Mouse (Mus musculus) myocyte (in vitro differentiated cells): ENCODE data around the gene Gstm6. TPM values are rescaled to one million over a fixed set of nuclear protein-coding genes. Genes with fewer than 3 reads are reported as not detected.
"Not testable (repeated sequence)": the region's sequence is repeated elsewhere in the genome, so short reads cannot be mapped to it uniquely, and the experiment has no call there.

Source experiments
- H3K27me3 ChIP-seq: one replicate; pipeline ENCODE4 v1.6.1; 2011; ENCODE audit not compliant: control insufficient read depth, insufficient read depth, insufficient read length
- H3K36me3 ChIP-seq: one replicate; pipeline ENCODE4 v1.6.1; 2011; ENCODE audit not compliant: control insufficient read depth, insufficient read depth
- H3K4me2 ChIP-seq: one replicate; pipeline ENCODE4 v1.6.1; 2011; ENCODE audit warnings: low read depth, control low read depth
- H3K4me3 ChIP-seq: one replicate; pipeline ENCODE4 v1.5.1; 2011; ENCODE audit warnings: mild to moderate bottlenecking, control low read depth, moderate library complexity
- H3K79me2 ChIP-seq: one replicate; pipeline ENCODE4 v1.6.1; 2011; ENCODE audit not compliant: control insufficient read depth, insufficient read depth
- H3ac ChIP-seq: one replicate; pipeline ENCODE4 v1.6.1; 2011; ENCODE audit not compliant: control insufficient read depth, insufficient read length
- CEBPB ChIP-seq: IDR thresholded peaks from 2 replicates; pipeline ENCODE4 v1.6.1; 2011; ENCODE audit warnings: mild to moderate bottlenecking, moderate library complexity; ENCODE audit not compliant: poor library complexity, insufficient read depth, severe bottlenecking
- E2F4 ChIP-seq: IDR thresholded peaks from one replicate; pipeline ENCODE4 v1.6.1; 2011; ENCODE audit warnings: mild to moderate bottlenecking, control low read depth, moderate library complexity; ENCODE audit not compliant: insufficient read depth
- MAX ChIP-seq: IDR thresholded peaks from one replicate; pipeline ENCODE4 v1.6.1; 2011; ENCODE audit warnings: low read depth, mild to moderate bottlenecking, control low read depth
- MYOD1 ChIP-seq, 3 experiments: IDR thresholded peaks; one replicate each; pipeline ENCODE4 v1.6.1; 2011; ENCODE audit warnings: control low read depth in 2 of 3, low read depth in 2 of 3, mild to moderate bottlenecking in 2 of 3, moderate library complexity in 1 of 3; ENCODE audit not compliant: insufficient read length in 2 of 3, control insufficient read depth in 1 of 3
- MYOG ChIP-seq, 3 experiments: IDR thresholded peaks; one replicate each; pipeline ENCODE4 v1.6.1; 2011; ENCODE audit warnings: control low read depth in 2 of 3, low read depth in 2 of 3, mild to moderate bottlenecking in 2 of 3; ENCODE audit not compliant: insufficient read length in 2 of 3, control insufficient read depth in 1 of 3, insufficient read depth in 1 of 3
- POLR2A ChIP-seq: IDR thresholded peaks from one replicate; pipeline ENCODE4 v1.6.1; 2011; ENCODE audit warnings: low read depth, mild to moderate bottlenecking, control low read depth, moderate library complexity; ENCODE audit not compliant: insufficient read length
- POLR2AphosphoS2 ChIP-seq: IDR thresholded peaks from one replicate; pipeline ENCODE4 v1.6.1; 2011; ENCODE audit warnings: low read depth, control low read depth; ENCODE audit not compliant: insufficient read length
- REST ChIP-seq: IDR thresholded peaks from one replicate; pipeline ENCODE4 v1.6.1; 2011; ENCODE audit warnings: mild to moderate bottlenecking, control low read depth, moderate library complexity; ENCODE audit not compliant: insufficient read depth, insufficient read length
- SRF ChIP-seq: IDR thresholded peaks from one replicate; pipeline ENCODE4 v1.6.1; 2011; ENCODE audit warnings: low read depth; ENCODE audit not compliant: control insufficient read depth, insufficient read length
- TCF12 ChIP-seq: IDR thresholded peaks from one replicate; pipeline ENCODE4 v1.6.1; 2011; ENCODE audit warnings: mild to moderate bottlenecking, control low read depth; ENCODE audit not compliant: poor library complexity, insufficient read depth, severe bottlenecking
- TCF3 ChIP-seq: IDR thresholded peaks from one replicate; pipeline ENCODE4 v1.6.1; 2011; ENCODE audit warnings: low read depth, control low read depth; ENCODE audit not compliant: insufficient read length
- USF1 ChIP-seq: IDR thresholded peaks from one replicate; pipeline ENCODE4 v1.6.1; 2011; ENCODE audit warnings: low read depth, mild to moderate bottlenecking, control low read depth, moderate library complexity
- polyA plus RNA-seq: library from polyadenylated mRNA; unstranded; fragments of >200 nt; fragmentation: generic; extraction: Trizol; gene quantifications from one replicate; pipeline ENCODE4 v1.2.1, GENCODE M21; 2012; ENCODE audit warnings: missing spikeins

The Gstm6 gene
- polyA plus RNA-seq, 1 experiment, result not detected

DNA sequence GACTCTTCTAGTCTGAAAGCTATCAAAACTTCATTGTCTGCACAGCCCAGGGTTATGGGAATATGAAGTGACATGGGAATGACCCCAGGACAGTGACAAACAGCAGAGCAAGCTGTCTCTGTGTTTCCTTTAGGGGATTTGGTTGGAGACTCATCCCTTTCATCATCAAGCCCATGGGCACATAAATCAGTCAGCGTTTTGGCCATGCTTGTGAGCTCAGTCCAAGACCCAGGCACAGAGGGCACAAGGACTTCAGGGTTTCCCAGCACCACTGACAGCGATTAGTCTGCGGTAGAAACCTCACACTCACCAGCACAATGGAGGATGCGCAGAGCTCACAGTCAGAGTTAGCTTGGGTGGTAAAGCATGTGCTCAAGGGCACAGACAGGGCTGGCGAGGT is 10.4 kb upstream of the Gstm6 start:
- Histone ChIP-seq H3K4me3 (no peak overlapping the region), H3K27me3 (peaks cover 21% of the 10 kb centered on the region), H3K79me2 (no peaks in the 10 kb centered on the region), H3K36me3 (no peaks in the 10 kb centered on the region), H3ac (no peak overlapping the region), H3K4me2 (no peak overlapping the region)
- no peak for TF ChIP-seq TCF3
- no peak for TF ChIP-seq USF1
- TF ChIP-seq SRF, result no peak
- no peak for TF ChIP-seq MYOD1 (IDR thresholded peaks at IDR 0.05; ENCODE audit: control insufficient read depth in 1 of 3, insufficient read length in 2 of 3, low read depth in 2 of 3)
- no peak for TF ChIP-seq POLR2AphosphoS2
- no peak for TF ChIP-seq CEBPB
- TF ChIP-seq POLR2A, result no peak
- no peak for TF ChIP-seq E2F4
- no peak for TF ChIP-seq TCF12
- no peak for TF ChIP-seq REST

DNA sequence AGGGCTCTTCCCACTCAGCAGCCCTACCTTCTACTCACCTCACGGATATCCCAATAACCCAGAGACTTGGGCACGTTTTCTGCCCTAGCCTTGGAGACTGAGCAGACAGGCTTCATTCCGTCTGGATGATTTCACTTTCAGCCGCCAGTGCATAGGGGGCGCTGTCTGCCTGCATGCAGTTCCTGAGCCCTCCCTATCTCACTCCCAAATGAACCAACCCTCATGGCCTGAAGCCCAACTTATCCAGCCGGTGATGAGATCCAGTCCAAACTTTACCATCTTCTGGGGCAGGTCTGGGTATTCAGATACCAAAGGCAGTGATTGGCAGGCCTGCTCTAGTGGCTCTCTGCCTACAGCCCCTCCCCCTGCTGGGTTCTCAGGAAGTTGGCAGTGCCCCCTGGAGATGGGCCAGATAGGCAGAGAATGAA is 9.8 kb upstream of the Gstm6 start:
- peaks cover 18% of the 10 kb centered on the region for H3K27me3 ChIP-seq
- no peak for TF ChIP-seq POLR2A
- no peak for TF ChIP-seq MAX
- no peak for TF ChIP-seq SRF
- no peak for TF ChIP-seq USF1
- no peak for TF ChIP-seq TCF3
- no peak for TF ChIP-seq E2F4
- no peak for TF ChIP-seq TCF12
- no peak for TF ChIP-seq MYOG (IDR thresholded peaks at IDR 0.05; ENCODE audit: control insufficient read depth in 1 of 3, insufficient read depth in 1 of 3, insufficient read length in 2 of 3, low read depth in 2 of 3)
- TF ChIP-seq REST, result no peak
- no peak for TF ChIP-seq MYOD1 (IDR thresholded peaks at IDR 0.05; ENCODE audit: control insufficient read depth in 1 of 3, insufficient read length in 2 of 3, low read depth in 2 of 3)
- TF ChIP-seq POLR2AphosphoS2, result no peak
- TF ChIP-seq CEBPB, result no peak
- H3K4me3 ChIP-seq, result no peak overlapping the region
- H3ac ChIP-seq, result no peak overlapping the region
- H3K4me2 ChIP-seq, result no peak overlapping the region
- H3K36me3 ChIP-seq, result no peaks in the 10 kb centered on the region
- no peaks in the 10 kb centered on the region for H3K79me2 ChIP-seq

DNA sequence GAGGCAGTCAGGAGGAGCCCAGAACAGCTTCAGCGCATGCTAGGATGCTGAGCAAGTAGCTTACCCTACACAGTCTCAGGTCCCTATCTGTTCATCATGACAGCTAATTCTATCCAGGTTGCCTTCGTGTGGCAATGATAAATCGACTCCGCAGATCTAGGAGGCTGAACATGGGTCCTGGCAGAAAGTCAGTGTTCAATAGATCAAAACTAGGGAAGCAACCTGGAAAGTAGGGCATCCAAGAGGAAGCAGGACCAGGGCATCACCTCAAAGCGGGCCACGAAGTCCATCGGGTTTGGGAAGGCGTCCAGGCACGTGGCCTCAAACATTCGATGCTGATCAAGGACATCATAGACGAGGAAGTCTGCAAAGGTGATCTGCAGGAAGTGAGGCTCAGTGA is 7.0 kb upstream of the Gstm6 start:
- TF ChIP-seq POLR2A (no peak), POLR2AphosphoS2 (no peak), E2F4 (no peak), SRF (no peak), TCF12 (no peak), REST (no peak), MYOD1 (IDR thresholded peaks at IDR 0.05; ENCODE audit: control insufficient read depth in 1 of 3, insufficient read length in 2 of 3, low read depth in 2 of 3) (no peak), CEBPB (no peak), TCF3 (no peak), MYOG (IDR thresholded peaks at IDR 0.05; ENCODE audit: control insufficient read depth in 1 of 3, insufficient read depth in 1 of 3, insufficient read length in 2 of 3, low read depth in 2 of 3) (no peak), MAX (no peak), USF1 (no peak)
- peaks cover 7% of the 10 kb centered on the region for H3K27me3 ChIP-seq
- H3K4me2 ChIP-seq, result no peak overlapping the region
- no peak overlapping the region for H3K4me3 ChIP-seq
- no peaks in the 10 kb centered on the region for H3K36me3 ChIP-seq
- no peaks in the 10 kb centered on the region for H3K79me2 ChIP-seq
- no peak overlapping the region for H3ac ChIP-seq

DNA sequence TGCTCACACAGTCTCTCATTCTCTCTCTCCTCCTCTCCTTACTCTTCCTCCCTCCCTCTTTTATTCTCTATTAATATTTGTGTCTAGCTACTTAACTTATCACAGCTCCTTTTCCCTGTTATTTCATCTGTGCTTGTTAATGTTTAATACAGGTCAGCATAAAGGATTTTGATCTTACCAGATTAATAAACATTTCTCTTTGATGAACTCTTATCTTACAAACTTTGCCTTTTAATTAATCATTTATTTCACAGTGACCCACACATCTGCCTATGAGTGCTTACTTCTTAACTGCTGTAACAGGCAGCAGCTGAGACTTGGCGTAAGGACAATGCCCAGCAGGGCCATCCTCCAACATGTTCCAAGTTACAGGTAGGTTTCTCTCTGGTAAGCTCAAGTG is 5.9 kb upstream of the Gstm6 start:
- H3K4me2 ChIP-seq, H3K4me3 ChIP-seq, H3ac ChIP-seq, H3K36me3 ChIP-seq, H3K79me2 ChIP-seq, H3K27me3 ChIP-seq: not testable (repeated sequence)

DNA sequence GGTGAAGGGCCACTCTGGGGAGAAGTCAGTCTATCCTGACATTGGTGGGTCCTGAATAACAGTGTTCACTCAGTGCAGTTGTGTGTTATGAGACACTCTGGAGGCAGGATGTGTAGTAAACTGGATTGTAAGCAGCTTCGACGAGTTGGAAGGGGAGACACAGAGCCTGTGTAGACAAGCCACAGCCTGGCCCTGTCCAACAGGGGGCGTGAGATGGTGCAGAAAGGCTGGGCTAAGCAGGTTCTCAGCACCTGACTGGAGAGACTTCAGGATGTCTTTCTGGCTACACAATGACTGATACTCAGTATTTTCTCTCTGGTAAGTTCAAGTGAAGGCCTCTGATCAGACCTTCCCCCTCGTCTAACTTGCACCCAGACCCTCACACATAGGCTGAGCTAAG is 2.2 kb upstream of the Gstm6 start:
- Histone ChIP-seq H3K4me3 (no peak overlapping the region), H3K27me3 (peaks cover 1% of the 10 kb centered on the region), H3ac (no peak overlapping the region), H3K4me2 (no peak overlapping the region), H3K36me3 (no peaks in the 10 kb centered on the region), H3K79me2 (no peaks in the 10 kb centered on the region)
- TF ChIP-seq POLR2A (no peak), MYOD1 (IDR thresholded peaks at IDR 0.05; ENCODE audit: control insufficient read depth in 1 of 3, insufficient read length in 2 of 3, low read depth in 2 of 3) (no peak), CEBPB (no peak), MAX (no peak), USF1 (no peak), REST (no peak), TCF3 (no peak), TCF12 (no peak), MYOG (IDR thresholded peaks at IDR 0.05; ENCODE audit: control insufficient read depth in 1 of 3, insufficient read depth in 1 of 3, insufficient read length in 2 of 3, low read depth in 2 of 3) (no peak), SRF (no peak), POLR2AphosphoS2 (no peak), E2F4 (no peak)
